Mouse (Mus musculus) fibroblast of lung, adult 2 months (primary cell): ENCODE results near the gene Fgr.
"Not testable (repeated sequence)": the region's sequence is repeated elsewhere in the genome, so short reads cannot be mapped to it uniquely, and the experiment has no call there.

Experiments used
- DNase-seq: peaks from one replicate; pipeline ENCODE4 v3.0.0-alpha.2; 2011; ENCODE audit warnings: low read depth

The Fgr gene

DNA sequence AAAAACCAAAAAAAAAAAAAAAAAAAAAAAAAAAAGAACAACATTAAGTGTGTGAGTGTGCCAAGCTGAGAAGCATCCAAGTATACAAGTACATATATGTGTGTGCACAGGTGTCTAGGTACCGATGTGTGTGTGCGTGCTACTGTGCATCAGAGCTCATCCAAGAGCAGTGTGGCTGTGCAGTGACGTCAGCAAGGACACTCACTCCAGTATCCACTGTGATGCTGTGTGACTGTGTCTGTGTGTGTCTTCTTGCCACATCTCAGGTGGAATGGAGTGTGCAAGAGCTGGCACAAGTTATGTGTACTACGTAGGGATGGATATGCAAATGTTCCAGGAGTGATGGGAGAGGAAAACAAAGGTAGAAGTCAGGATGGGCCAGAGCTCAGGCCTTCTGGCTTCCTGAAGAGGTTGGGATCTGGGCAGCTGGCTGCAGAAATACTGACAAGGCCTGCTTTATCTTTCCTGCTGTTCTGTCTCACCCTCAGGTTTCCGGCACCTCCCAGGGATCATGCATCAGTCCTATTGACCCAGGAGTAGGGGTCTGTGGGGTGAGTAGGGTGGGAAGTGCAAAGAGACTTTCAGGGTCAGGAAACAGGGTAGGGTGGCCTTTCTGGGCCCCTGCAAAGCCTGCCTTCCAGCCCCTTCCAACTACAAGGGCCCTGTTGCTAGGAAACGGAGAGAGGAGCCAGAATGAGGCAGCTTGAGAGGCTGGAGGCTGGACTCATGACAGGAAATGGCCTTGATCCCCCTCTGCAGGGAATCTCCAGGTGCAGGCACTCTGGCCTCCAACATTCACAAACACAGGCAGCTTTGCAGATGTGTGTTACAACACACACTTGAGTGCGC lies 10.0 kb downstream of the Fgr start:
- DNase-seq: no peak

- DNase-seq: no peak
Observed at GRCm38 (mm10) chr4:132988581-132989355, 14.9 kb downstream of the Fgr start.

DNA sequence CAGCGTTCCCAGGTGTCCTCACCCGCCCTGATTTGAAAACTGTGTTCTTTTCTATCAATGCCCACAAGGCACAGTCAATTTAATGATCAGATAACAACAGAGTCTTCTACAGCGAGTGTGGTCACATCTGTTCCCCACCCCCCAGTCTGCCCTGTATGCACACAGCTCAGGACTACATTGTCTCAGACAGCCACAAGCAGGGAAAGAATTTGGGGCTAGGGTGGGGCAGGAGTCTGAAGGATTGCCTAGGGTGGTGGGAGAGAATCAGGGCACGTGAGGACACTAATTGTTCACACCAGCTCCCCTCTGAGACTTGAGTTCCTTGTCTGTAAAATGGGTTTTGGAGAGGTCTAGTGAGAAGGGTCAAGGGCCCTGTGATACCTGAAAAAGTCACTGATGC lies 19.7 kb downstream of the Fgr start:
- no peak for DNase-seq

DNA sequence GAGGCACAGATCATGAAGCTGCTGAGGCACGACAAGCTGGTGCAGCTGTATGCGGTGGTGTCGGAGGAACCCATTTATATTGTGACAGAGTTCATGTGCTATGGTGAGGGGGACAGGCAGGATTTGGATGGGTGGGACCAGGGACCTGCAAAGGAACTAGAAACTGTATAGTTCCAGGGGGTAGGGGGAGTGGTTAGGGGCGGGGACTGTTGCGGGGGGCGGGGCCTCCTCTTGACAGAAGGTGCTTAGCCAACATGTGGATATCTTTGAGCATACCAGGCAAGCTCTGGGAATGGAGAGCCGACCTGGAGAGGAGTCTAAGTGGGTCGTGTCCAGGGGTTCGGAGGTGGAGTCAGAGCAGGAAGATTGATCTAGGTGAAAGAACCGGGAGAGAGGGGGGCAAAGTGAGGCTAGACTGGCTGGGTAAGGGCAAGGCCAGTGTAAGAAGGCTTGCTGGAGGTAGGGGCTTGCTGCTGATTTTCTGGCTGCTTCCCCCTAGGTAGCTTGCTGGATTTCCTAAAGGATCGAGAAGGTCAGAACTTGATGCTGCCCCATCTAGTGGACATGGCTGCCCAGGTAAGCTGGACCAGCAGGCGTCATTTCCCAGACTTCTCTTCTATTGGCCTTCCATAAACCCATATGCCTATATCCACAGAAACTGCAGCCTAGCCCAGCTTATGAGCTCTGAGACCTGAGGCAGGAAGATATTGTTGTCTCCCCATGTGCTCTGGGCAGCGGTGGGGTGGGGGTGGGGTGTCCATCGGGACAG lies 23.8 kb downstream of the Fgr start:
- no peak for DNase-seq

GRCm38 (mm10) chr4:133002896-133003295 lies 29.0 kb downstream of the Fgr start:
- DNase-seq: no peak

DNA sequence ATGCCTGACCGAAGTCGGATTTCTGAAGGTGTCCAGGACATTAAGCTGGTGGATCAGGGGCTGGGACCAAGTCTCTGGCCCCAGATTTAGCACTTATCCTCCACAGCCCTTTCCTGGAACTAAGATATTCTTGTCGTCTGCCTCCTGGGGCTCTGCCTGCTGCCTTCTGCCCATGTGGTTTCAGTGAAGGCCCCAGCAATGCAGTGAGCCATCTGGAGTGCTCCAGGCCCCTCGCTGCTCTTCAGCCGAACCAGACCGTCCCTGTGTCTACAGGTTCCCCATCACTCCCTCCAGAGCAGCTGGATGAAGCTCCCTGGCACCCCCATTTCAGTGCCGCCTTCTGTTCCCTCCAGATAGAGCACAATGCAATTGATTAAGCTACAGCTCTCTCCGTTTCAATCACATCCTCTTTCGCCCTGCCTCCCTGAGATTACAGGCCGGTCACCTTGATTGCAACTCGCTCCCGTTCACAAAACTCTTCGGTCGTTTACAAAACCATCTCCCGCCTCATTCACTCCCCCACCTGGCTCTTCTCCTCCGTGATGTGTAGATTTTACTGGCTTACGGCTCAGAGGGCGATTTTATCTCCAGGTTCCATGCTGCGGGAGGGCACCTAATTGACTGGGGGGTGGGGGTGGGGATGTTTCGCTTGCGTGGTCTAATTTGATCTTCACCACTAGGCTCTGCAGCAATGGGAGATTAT lies 29.6 kb downstream of the Fgr start:
- DNase-seq: no peak

DNA sequence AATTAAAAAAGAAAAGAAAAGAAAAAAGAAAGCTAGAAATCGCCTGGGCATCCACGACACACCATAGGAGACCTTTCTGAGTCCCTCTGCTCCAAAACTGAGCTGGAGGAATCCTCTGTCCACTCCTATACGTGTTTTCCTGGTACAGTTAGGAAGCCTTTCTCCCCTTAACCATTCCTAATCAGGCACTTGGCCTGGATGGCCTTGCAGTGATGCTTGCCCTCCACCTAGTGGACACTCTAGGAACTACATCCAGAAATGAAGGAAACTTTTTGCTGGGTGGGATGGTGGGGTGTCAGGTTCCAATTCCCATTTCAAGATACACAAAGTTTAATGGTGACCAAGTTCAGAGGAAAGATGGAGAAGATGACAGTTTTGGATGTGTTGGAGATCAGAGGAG lies 31.3 kb downstream of the Fgr start:
- DNase-seq: no peak

DNA sequence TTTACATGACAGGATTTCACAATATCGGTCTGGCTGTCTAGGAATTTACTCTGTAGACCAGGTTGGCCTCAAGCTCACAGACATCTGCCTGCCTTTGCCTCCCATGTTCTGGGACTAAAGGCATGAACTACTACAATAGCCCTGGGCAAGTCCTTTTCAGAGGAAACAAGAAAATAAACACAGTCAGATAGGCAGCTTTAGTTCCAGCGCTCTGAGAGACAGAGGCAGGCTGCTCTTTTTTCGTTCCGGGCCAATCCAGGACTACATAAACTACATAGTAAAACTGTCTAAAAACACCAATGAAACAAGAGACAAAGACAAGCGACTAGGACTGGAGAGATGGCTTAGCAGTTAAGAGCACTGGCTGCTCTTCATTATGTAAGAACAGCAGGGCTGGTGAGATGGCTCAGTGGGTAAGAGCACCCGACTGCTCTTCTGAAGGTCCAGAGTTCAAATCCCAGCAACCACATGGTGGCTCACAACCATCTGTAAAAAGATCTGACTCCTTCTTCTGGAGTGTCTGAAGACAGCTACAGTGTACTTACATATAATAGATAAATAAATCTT lies 32.1 kb downstream of the Fgr start:
- DNase-seq: not testable (repeated sequence)

DNA sequence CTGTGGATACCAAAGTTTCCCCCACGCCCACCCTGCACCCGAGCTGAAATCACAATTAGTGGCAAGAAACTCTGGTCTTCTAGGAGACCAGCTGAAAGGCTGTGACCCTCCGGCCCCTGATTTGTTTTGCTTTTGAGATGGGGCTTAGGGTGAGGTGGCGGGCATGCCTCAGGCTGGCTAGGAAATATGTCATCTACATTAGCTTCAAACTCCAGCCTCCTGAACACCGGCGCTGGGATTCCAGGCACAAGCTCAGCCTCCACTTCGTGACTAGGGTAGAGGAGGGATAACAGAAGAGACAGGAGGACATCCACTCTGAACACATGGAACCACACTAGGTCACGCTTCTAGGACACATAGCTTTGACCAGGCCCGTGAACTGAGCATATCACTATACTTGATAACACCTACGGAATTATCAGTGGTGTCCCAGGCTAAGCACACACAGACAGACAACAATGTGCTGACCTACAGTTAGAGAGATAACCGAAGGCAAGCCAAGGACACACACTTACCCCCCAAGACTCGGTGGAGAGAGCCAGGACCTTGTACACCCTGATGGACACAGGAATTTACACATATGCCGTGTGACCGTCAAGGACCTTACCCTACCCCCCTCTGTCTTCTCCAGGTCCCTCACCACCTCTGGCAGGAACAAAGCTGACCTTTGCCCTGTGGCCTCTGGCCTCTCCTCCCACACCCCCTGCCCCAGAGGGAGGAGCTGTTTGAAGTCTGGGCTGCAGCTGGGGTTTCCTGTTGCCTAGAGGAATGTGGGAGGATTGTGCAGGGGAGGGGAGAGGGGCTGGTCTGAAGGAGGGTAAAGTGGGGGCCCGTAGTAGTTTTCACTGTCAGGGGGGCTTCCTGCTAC lies 33.9 kb downstream of the Fgr start:
- DNase-seq: no peak

- no peak for DNase-seq
Observed at GRCm38 (mm10) chr4:133009131-133009530, 35.2 kb downstream of the Fgr start.

- DNase-seq: no peak
Observed at GRCm38 (mm10) chr4:133009676-133010075, 35.8 kb downstream of the Fgr start.

DNA sequence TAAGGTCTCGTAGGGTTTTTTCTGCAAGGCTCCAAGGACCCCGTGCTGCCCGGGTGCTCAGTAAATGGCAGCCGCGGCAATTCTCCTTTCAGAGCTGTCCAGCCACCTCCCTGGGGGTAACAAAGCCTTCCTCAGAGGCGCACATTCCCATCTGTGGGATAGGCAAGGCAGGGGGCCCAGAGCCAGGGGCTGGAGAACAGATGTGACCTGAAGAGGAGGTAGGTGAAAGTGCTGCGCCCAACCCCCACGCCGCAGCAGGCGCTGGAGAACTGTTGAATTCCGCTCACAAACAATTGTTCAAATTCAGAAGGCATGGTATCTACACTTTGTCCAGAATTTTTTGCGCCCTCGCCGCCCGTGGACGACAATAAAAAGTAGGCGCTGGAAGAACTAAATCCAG lies 36.7 kb downstream of the Fgr start:
- no peak for DNase-seq

DNA sequence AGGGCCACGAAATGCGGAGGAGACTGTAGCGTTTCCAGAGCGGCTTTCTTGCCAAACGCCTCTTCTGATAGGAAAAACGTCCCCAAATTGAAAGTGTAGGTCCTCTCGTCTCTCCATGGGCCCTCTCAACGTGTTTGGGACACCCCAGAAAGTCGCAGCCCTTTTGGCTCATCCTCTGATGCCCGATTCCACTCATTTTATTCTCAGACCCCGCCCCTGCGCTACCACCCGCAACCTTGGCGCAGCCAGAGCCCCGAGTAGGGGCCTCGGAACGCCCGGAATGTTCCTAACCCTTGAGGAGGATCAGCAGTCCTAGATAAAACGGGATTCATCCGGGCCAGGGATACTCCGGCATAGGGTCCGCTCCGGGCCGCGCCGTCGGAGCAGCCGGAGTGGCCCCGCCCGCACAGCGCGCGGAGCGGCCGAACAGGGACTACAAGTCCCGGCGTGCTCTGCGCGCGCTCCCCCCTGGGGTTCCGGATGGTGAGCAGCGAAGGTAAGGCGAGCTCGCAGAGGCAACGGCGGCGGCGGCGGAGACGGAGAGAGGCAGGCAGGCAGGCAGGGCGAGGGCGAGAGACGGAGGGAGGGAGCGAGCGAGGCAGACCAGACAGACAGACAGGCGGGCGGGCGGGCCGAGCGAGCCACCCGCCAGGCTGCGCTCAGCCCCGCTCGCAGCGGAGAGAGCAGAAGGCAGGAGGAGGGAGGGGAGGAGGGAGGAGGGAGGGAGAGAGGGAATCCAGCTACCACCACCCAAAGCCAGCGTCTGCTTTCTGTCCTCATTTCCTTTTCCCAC lies 37.3 kb downstream of the Fgr start, which contains the start of gene Ahdc1:
TSS of gene Ahdc1 (plus strand) at position 233 of the 793 bp plus-strand sequence.
- DNase-seq: no peak

DNA sequence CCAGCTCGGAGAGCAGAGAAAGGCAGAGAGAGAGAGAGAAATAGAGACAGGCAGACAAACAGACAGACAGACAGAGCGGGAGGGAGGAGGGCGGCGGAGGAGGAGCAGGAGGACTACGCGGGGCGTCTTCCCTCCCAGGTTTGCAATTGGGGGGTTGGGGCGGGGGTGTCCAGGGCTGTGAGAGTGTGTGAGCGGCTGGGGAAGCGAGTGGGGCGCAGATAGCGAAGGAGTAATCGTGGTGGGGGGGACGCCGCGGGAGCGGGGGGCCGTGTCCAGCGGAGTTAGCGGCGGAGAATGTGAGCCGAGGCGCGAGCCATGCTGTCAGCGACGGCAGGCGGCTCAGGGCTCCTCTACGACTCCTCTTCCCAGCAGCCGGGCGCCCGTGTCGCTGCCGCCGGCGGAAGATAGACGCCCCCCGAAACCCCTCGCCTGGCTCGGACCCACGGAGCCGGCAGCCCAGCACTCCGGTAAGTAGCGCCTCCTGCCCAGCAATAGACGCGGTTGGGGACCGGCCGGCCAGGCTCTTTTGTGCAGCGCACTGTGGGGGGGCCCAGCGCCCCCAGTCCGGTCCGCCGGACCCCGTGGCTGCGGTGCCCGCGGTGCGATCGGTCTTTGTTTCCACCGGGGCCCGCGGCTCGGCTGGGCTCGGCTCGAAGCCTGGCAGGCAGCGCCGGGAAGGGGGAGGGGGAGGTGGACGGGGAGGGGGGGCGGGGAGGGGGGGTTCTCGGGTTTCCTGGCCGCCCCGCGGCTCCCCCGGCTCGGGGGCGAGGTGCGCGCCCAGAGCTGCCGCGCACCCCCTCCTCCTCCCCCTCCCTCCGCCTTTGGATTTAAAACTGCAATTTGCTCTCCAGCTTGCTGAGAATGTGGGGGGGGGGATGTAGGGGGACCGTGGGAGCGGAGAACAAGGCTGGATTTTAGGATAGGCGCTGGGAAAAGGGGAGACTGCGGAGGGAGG lies 38.2 kb downstream of the Fgr start:
- DNase-seq: no peak

- DNase-seq: no peak
Observed at GRCm38 (mm10) chr4:133012776-133013265, 38.9 kb downstream of the Fgr start.

GRCm38 (mm10) chr4:133013266-133013891 lies 39.5 kb downstream of the Fgr start:
- no peak for DNase-seq

DNA sequence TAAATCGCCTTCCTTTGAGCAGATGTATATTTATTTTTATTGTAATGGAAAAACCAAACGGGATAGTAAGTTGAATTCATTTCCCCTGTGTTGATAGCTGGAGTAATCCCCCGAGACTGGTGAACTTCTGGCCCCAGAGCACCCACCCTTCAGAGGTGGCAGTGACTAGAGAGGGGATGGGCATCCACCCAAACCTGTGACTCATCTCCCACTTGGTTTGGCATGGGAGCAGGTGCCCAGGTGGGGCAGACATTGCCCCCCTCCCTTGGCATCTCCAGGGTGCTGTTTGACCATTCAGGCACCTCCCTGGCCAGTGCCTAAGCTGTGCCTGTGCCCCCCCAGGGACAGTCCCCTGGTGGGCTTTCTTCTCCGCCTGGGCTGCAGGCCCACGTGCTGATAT lies 40.2 kb downstream of the Fgr start:
- no peak for DNase-seq
